Mouse (Mus musculus) cerebellum, postnatal 36 days (tissue): Measurements from ENCODE around the gene Il1b.

Source experiments
- DNase-seq, 2 experiments: peaks; one replicate each; pipeline ENCODE4 v3.0.0; 2021 to 2022; ENCODE audit warnings: mixed read lengths in 2 of 2

Il1b gene

GRCm38 (mm10) chr2:129368106-129368505 is 2.8 kb downstream of the Il1b start:
- DNase-seq = no peak

- DNase-seq = no peak
These were observed 3.7 kb downstream of the Il1b start for GRCm38 (mm10) chr2:129367246-129367645.

- DNase-seq = no peak
These were observed 9.9 kb downstream of the Il1b start for GRCm38 (mm10) chr2:129360975-129361560.

- no peak for DNase-seq
These were observed 10.7 kb downstream of the Il1b start for GRCm38 (mm10) chr2:129360197-129360596.

GRCm38 (mm10) chr2:129338138-129338621 is 32.8 kb downstream of the Il1b start:
- DNase-seq = no peak

- DNase-seq = no peak
These were observed 37.5 kb downstream of the Il1b start for GRCm38 (mm10) chr2:129333471-129333870.

GRCm38 (mm10) chr2:129330540-129330939 is 40.4 kb downstream of the Il1b start:
- DNase-seq = no peak

GRCm38 (mm10) chr2:129330024-129330423 is 40.9 kb downstream of the Il1b start:
- no peak for DNase-seq

- DNase-seq = no peak
These were observed 42.7 kb downstream of the Il1b start for GRCm38 (mm10) chr2:129328238-129328637.

- no peak for DNase-seq
These were observed 46.7 kb downstream of the Il1b start for GRCm38 (mm10) chr2:129324216-129324615.

- DNase-seq = no peak
These were observed 48.8 kb downstream of the Il1b start for GRCm38 (mm10) chr2:129322117-129322635.

GRCm38 (mm10) chr2:129320033-129320605 is 50.8 kb downstream of the Il1b start:
- DNase-seq = no peak

GRCm38 (mm10) chr2:129315831-129316230 is 55.1 kb downstream of the Il1b start:
- no peak for DNase-seq

GRCm38 (mm10) chr2:129314880-129315279 is 56.1 kb downstream of the Il1b start:
- no peak for DNase-seq
